Mouse (Mus musculus) neural tube, embryonic 11.5 days (tissue): ENCODE measurements at regions not wholly inside any gene's neighbourhood (a gene's known extent, or its start where the extent isn't known, plus 50 kb on each side); places are given as distances from the start of the nearest gene placed in this dataset.

Experiments
- ATAC-seq: fragments of 200-750 bp; cut with Nextera tagmentation; 2 replicates; pipeline ENCODE4 v1.8.0; 2017; ENCODE audit warnings: moderate number of reproducible peaks, mild to moderate bottlenecking, moderate TSS enrichment, moderate library complexity; ENCODE audit not compliant: insufficient read depth, low FRiP score, low TSS enrichment
- DNase-seq: peaks from one replicate; pipeline ENCODE4 v3.0.0-alpha.2; 2015; ENCODE audit warnings: low spot score
- H3K27ac ChIP-seq: fragments of 300-500 bp; sonication (generic); 2 replicates; pipeline ENCODE4 v1.5.1; 2014; ENCODE audit warnings: low read depth, mild to moderate bottlenecking, low read length
- H3K27me3 ChIP-seq: fragments of 300-500 bp; sonication (generic); 2 replicates; pipeline ENCODE4 v1.6.1; 2014; ENCODE audit warnings: mild to moderate bottlenecking, low read length, mixed read lengths; ENCODE audit not compliant: control insufficient read depth, insufficient read depth
- H3K36me3 ChIP-seq: fragments of 300-500 bp; sonication (generic); 2 replicates; pipeline ENCODE4 v1.6.1; 2014; ENCODE audit warnings: mild to moderate bottlenecking, low read length, moderate library complexity, mixed read lengths; ENCODE audit not compliant: control insufficient read depth, insufficient read depth
- H3K4me1 ChIP-seq: fragments of 300-500 bp; sonication (generic); 2 replicates; pipeline ENCODE4 v1.6.1; 2014; ENCODE audit warnings: low read length, mixed read lengths; ENCODE audit not compliant: control insufficient read depth, insufficient read depth
- H3K4me2 ChIP-seq: fragments of 300-500 bp; sonication (generic); 2 replicates; pipeline ENCODE4 v1.6.1; 2014; ENCODE audit warnings: low read depth, mild to moderate bottlenecking, moderate library complexity
- H3K4me3 ChIP-seq: fragments of 300-500 bp; sonication (generic); 2 replicates; pipeline ENCODE4 v1.5.1; 2014; ENCODE audit warnings: low read depth, low read length
- H3K9ac ChIP-seq: fragments of 300-500 bp; sonication (generic); 2 replicates; pipeline ENCODE4 v1.6.1; 2014; ENCODE audit warnings: mild to moderate bottlenecking, low read length
- H3K9me3 ChIP-seq: fragments of 300-500 bp; sonication (generic); 2 replicates; pipeline ENCODE4 v1.6.1; 2016; ENCODE audit warnings: low read length; ENCODE audit not compliant: control insufficient read depth
- WGBS: fragments of 180-500 bp; shearing (Covaris S2); extraction: QIAGEN DNeasy Blood & Tissue Kit; methylation state at CpG from one replicate; pipeline ENCODE4 v1.1.7; 2014; 5-methylcytosine and 5-hydroxymethylcytosine counted together

DNA sequence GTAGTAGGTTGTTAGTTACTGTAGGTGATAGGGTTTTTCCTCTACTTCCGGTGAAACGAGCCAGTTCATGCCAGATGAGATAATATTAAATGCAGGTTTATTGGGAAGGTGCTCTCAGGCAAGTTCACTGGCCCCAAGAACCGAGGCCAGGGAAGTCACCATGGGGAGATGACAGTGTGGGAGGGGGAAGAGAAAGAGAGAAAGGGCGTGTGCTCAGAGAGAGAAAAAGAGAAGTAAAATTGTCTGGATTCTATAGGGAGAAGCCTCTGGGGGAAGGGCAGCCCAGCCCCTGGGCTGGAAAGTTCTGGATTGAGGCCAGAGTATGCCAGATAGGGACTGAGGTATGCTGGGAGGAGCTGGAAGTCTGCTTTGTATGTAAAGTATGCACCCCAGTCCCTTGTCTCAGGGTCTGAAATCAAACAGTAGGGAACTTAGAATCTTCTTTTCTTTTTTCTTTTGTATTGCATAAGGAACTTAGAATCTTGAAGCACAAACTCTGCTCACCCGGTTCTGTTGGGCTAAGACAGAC lies 292.9 kb upstream of the Arglu1 start:
- H3K4me1 ChIP-seq = no peaks in the 10 kb centered on the region
- no peak overlapping the region for H3K27ac ChIP-seq
- no peaks in the 10 kb centered on the region for H3K36me3 ChIP-seq
- no peaks in the 10 kb centered on the region for H3K9me3 ChIP-seq
- H3K27me3 ChIP-seq = no peaks in the 10 kb centered on the region
- no peak overlapping the region for H3K4me2 ChIP-seq
- DNase-seq (no peak), ATAC-seq (no peak)
- no peak overlapping the region for H3K4me3 ChIP-seq
- WGBS = 70% methylated on average over 5 of the region's 5 CpGs
- no peak overlapping the region for H3K9ac ChIP-seq

DNA sequence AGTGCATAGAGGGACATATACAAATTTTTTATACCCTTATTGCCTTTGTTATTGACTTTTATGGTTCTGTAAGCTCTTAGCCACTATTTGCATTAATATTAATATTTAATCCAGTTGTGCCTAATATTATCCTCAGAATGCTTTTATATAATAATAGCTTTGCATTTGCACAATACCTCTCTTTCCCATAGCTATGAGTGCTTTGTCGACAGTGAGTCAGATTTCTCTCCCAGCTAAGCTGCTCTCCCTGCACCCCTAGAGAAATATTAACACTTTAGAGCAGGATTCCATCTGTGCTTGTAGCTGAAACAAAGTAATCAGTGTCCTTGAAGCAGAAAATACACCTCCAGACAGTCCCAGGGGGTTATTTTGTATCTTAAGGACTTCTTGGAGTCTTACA lies 288.6 kb upstream of the Arglu1 start:
- H3K9ac ChIP-seq = no peak overlapping the region
- H3K4me1 ChIP-seq = no peaks in the 10 kb centered on the region
- no peak overlapping the region for H3K4me2 ChIP-seq
- DNase-seq (no peak), ATAC-seq (no peak)
- H3K27me3 ChIP-seq = no peaks in the 10 kb centered on the region
- no peak overlapping the region for H3K27ac ChIP-seq
- H3K9me3 ChIP-seq = no peaks in the 10 kb centered on the region
- 76% methylated on average over 1 of the region's 1 CpGs for WGBS
- H3K4me3 ChIP-seq = no peak overlapping the region
- no peaks in the 10 kb centered on the region for H3K36me3 ChIP-seq

- Histone ChIP-seq H3K9me3 (no peaks in the 10 kb centered on the region), H3K4me2 (no peak overlapping the region), H3K36me3 (no peaks in the 10 kb centered on the region), H3K4me3 (no peak overlapping the region), H3K27ac (no peak overlapping the region), H3K9ac (no peak overlapping the region), H3K27me3 (no peaks in the 10 kb centered on the region), H3K4me1 (no peaks in the 10 kb centered on the region)
- WGBS = 72% methylated on average over 6 of the region's 6 CpGs
- no peak for DNase-seq
- ATAC-seq = no peak
These were observed 283.4 kb upstream of the Arglu1 start for GRCm38 (mm10) chr8:8973769-8974168.

- Histone ChIP-seq H3K36me3 (no peaks in the 10 kb centered on the region), H3K9me3 (no peaks in the 10 kb centered on the region), H3K27me3 (no peaks in the 10 kb centered on the region), H3K4me2 (no peak overlapping the region), H3K9ac (no peak overlapping the region), H3K27ac (no peak overlapping the region), H3K4me1 (no peaks in the 10 kb centered on the region), H3K4me3 (no peak overlapping the region)
- 71% methylated on average over 6 of the region's 6 CpGs for WGBS
- ATAC-seq (no peak), DNase-seq (no peak)
These were observed 283.0 kb upstream of the Arglu1 start for GRCm38 (mm10) chr8:8973334-8973733.

DNA sequence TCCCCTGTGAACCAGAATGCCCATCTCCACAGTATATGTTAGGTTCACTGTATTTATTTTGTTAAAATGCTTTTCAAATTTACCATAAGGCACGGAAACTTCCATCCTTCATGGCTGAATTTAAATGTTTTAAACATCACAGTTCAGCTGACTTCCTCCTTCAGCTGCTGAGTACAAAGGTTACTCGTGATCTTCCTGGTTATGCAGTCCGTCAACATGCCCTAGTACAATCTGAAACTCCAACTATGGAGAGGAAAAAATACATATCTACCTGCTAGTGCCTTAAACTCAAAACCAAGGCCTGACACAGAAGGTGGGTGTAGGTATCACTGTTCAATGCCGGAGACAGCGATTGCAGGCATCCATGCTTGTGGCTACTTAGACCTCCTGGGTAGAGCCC lies 280.5 kb upstream of the Arglu1 start:
- WGBS = 90% methylated on average over 5 of the region's 5 CpGs
- H3K4me2 ChIP-seq = no peak overlapping the region
- no peak for ATAC-seq

DNA sequence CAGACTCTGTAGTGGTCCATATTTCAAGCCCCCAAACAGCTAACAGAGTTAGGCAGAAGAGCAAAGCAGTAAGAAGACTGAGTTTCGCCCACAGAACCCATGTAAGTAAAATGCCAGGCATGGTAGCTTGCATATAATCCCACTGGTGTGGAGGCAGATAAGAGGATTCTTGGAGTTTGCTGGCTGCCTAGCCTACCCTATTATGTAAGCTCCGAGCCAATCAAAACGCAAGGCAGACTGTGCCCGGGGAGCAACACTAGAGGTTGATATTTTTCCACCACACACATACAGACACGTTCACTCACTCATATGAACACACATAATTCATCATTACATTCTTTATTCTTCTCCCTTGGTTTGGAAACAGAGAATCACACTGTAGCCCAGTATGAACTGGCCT lies 280.0 kb upstream of the Arglu1 start:
- ATAC-seq (no peak), DNase-seq (no peak)
- H3K27me3 ChIP-seq = no peaks in the 10 kb centered on the region
- no peaks in the 10 kb centered on the region for H3K9me3 ChIP-seq
- H3K36me3 ChIP-seq = no peaks in the 10 kb centered on the region
- 91% methylated on average over 5 of the region's 5 CpGs for WGBS
- H3K9ac ChIP-seq = no peak overlapping the region
- H3K4me3 ChIP-seq = no peak overlapping the region
- no peaks in the 10 kb centered on the region for H3K4me1 ChIP-seq
- no peak overlapping the region for H3K4me2 ChIP-seq
- H3K27ac ChIP-seq = no peak overlapping the region

More for the DNA sequence above, 280.5 kb upstream of the Arglu1 start:
- no peaks in the 10 kb centered on the region for H3K4me1 ChIP-seq
- no peak overlapping the region for H3K27ac ChIP-seq
- H3K4me3 ChIP-seq = no peak overlapping the region
- no peak overlapping the region for H3K9ac ChIP-seq
- no peak for DNase-seq
- no peaks in the 10 kb centered on the region for H3K9me3 ChIP-seq
- no peaks in the 10 kb centered on the region for H3K27me3 ChIP-seq
- H3K36me3 ChIP-seq = no peaks in the 10 kb centered on the region

DNA sequence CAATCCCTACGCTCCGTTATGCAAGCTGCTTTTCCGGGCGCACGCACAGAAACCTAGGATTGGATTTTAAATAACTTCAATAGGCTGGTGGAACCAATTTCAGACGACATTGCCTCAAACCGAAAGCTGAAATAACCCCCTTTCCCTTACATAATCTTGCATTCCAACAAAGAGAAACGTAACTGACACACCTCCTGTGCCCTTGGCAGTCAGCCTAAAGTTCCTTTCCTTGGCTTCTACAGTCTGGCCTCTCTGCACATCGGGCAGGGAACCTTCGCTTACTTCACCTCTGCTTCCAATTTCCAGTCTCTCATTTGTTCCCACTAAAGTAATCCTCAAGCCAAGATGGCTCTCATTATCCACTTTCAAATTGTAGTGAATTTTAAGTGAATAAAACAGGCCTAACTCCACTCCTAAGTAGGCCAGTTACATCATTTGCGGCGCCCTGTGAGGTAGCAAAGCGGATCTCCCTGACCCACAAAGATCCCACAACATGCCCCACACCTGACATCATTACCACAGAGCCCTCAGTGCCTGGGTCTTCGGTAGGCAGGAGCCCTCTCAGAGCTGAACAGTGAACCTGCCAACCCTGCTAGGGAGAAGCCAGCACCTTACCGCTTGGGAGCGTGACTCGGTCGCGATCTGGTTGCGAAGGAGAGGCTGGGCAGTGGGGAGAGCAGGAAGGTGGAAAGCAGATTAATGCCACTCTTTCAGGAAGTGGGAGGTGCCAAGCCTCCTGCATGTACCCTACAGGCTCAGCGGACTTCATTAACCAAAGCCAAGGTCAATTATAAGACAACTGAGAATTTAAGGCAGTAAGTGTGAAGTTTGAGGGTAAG lies 279.0 kb upstream of the Arglu1 start:
- Histone ChIP-seq H3K9ac (no peak overlapping the region), H3K4me2 (no peak overlapping the region), H3K27ac (no peak overlapping the region), H3K9me3 (no peaks in the 10 kb centered on the region), H3K4me3 (no peak overlapping the region), H3K36me3 (no peaks in the 10 kb centered on the region), H3K27me3 (no peaks in the 10 kb centered on the region), H3K4me1 (no peaks in the 10 kb centered on the region)
- no peak for ATAC-seq
- DNase-seq = no peak
- 92% methylated on average over 21 of the region's 21 CpGs for WGBS

- Histone ChIP-seq H3K9me3 (no peaks in the 10 kb centered on the region), H3K9ac (no peak overlapping the region), H3K36me3 (no peaks in the 10 kb centered on the region), H3K27me3 (no peaks in the 10 kb centered on the region), H3K27ac (no peak overlapping the region), H3K4me2 (no peak overlapping the region), H3K4me3 (no peak overlapping the region), H3K4me1 (no peaks in the 10 kb centered on the region)
- ATAC-seq = no peak
- 67% methylated on average over 1 of the region's 1 CpGs for WGBS
- no peak for DNase-seq
These were observed 276.3 kb upstream of the Arglu1 start for GRCm38 (mm10) chr8:8966658-8967048.

DNA sequence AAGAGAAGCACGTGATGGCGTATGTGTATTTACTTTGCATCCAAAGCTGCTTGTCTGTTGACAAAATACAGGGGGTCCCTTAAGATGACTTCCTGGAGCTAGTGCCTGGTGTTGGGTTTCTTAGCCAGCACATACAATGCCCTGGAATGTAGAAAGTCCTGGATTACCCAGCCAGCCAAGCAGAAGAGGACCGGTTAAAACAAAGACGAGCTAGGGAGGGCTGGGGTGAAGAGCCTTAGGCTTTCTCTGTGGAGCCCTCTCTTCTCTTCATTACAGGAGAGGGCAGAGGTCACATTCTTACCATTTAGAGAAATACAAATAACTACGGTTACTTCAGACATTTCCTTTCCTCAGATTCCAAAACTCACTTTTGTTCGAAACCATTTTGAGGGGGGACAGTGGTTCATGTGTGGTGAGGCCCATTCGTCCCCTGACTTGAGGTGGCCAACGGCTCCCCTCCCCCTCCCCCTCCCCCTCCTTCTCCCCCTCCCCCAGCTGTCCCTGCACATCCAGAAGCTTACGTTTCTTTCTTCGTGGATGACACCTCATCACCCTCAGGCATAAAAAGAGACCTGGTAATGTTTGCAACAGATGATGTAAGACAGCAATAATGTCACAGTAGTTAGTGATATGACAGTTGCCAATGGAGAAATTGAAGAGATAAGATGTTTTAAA lies 275.8 kb upstream of the Arglu1 start:
- Histone ChIP-seq H3K9ac (no peak overlapping the region), H3K4me3 (no peak overlapping the region), H3K9me3 (no peaks in the 10 kb centered on the region), H3K4me2 (no peak overlapping the region), H3K27ac (no peak overlapping the region), H3K27me3 (no peaks in the 10 kb centered on the region), H3K4me1 (no peaks in the 10 kb centered on the region), H3K36me3 (no peaks in the 10 kb centered on the region)
- DNase-seq = no peak
- WGBS = 17% methylated on average over 10 of the region's 10 CpGs
- no peak for ATAC-seq
